Mouse (Mus musculus): Measurements from ENCODE around the gene Vwc2. TPM values are rescaled to one million over a fixed set of nuclear protein-coding genes. Genes with fewer than 3 reads are reported as not detected.

Gene Vwc2
- total RNA-seq (2021): 10 to 100 TPM; 11.8 to 18.0 TPM
- long read RNA-seq, experiment 1, transcript Vwc2-202 (4 exons, 3,371 nt): major isoform, 8 of 17 reads
- long read RNA-seq, experiment 1, partial matches to known transcripts: 6 of 17 reads
- long read RNA-seq, experiment 1, other reads (novel, unspliced or antisense): 2 of 17 reads
- long read RNA-seq, experiment 2, transcript Vwc2-202 (4 exons, 3,371 nt): major isoform, 9 of 21 reads
- long read RNA-seq, experiment 2, partial matches to known transcripts: 10 of 21 reads
- long read RNA-seq, experiment 2, other reads (novel, unspliced or antisense): 2 of 21 reads

- peak; percentile 19 to 39 for DNase-seq (ENCODE audit: low spot score in 2 of 2)
Observed at GRCm38 (mm10) chr11:11113576-11114233, at the start of gene Vwc2. Gene Vwc2, plus strand, starts transcription at chr11:11114223.

DNA sequence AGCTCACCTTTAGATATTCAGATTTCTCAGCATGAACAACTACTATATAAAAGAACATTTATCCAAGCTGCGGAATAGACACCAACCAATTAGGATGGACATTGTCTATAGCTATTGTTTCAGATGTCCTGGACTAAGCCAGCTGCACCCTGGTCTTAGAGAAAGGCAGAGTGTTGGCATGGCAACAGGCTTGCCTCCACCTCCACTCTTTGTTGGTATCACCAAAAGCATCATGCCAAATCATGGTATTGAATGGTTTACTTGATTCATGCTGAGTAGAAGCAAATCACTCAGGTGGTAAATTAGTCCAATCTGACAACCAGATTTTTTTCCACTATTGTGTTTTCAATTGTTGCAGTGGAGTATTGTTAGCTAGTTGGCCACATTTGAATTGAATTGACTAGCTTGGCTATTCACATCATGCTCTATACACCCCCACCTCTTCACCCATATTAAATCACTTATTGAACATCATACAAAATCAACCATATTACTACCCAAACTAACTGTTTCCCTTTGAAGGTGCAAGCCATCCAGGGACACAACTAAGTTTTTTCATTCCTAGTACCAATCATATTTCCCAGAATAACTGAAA lies 25.8 kb upstream of the Vwc2 start:
- DNase-seq (ENCODE audit: low spot score in 2 of 2): no peak

DNA sequence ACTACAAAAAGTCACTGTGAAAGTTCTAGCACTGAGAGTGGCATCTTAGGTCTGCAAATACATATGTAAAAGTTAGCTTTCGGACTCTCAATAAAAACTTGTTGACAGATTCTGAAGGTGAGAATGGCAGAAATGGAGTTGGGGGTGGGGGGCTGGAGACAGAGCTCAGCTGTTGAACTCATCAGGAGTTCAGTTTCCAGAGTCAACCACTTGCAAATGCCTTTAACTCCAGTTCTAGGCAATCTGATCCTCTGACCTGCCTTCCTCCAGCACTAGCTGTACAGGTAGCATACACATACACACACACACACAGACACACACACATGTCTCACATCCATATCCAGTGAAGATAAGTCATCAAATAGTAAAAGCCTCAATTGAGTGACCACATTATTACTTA lies 16.4 kb upstream of the Vwc2 start:
- no peak for DNase-seq (ENCODE audit: low spot score in 2 of 2)

- DNase-seq (ENCODE audit: low spot score in 2 of 2): no peak
Observed at GRCm38 (mm10) chr11:11098282-11098681, 15.7 kb upstream of the Vwc2 start.

GRCm38 (mm10) chr11:11099011-11099410 lies 15.0 kb upstream of the Vwc2 start:
- DNase-seq (ENCODE audit: low spot score in 2 of 2): no peak

- DNase-seq (ENCODE audit: low spot score in 2 of 2): no peak
Observed at GRCm38 (mm10) chr11:11102182-11102581, 11.8 kb upstream of the Vwc2 start.

- DNase-seq (ENCODE audit: low spot score in 2 of 2): no peak
Observed at GRCm38 (mm10) chr11:11102620-11103019, 11.4 kb upstream of the Vwc2 start.

- no peak for DNase-seq (ENCODE audit: low spot score in 2 of 2)
Observed at GRCm38 (mm10) chr11:11108922-11109321, 5.1 kb upstream of the Vwc2 start.

- peak; percentile 13 to 17 for DNase-seq (ENCODE audit: low spot score in 2 of 2)
Observed at GRCm38 (mm10) chr11:11114234-11115030, 409 bp downstream of the Vwc2 start.

GRCm38 (mm10) chr11:11115031-11115647 lies 1.1 kb downstream of the Vwc2 start:
- DNase-seq (ENCODE audit: low spot score in 2 of 2): no peak

- peak; percentile 21 to 30 for DNase-seq (ENCODE audit: low spot score in 2 of 2)
Observed at GRCm38 (mm10) chr11:11115648-11116590, 1.9 kb downstream of the Vwc2 start.

- DNase-seq (ENCODE audit: low spot score in 2 of 2): no peak
Observed at GRCm38 (mm10) chr11:11116736-11117135, 2.7 kb downstream of the Vwc2 start.

DNA sequence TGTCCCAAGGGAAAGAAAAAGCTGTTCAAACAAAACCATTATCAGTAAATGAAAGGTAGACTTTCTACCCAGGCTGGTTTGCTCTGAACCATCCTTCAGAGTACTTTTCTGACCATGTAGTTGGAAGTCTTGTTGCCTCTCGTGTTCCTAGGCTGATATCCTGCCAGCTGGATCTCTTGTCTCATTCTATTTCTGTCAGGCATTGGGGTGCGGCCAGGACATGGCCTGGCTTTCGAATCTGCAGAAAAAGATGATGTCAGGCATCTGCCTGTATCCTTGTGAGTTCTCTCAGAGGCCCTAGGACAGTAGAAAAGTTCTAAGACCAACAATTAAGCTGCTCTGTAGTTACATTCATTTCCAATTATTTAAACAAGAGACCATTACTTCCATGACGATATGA lies 8.8 kb downstream of the Vwc2 start:
- peak in 1 of 2 experiments; percentile 39 for DNase-seq (ENCODE audit: low spot score in 2 of 2)

DNA sequence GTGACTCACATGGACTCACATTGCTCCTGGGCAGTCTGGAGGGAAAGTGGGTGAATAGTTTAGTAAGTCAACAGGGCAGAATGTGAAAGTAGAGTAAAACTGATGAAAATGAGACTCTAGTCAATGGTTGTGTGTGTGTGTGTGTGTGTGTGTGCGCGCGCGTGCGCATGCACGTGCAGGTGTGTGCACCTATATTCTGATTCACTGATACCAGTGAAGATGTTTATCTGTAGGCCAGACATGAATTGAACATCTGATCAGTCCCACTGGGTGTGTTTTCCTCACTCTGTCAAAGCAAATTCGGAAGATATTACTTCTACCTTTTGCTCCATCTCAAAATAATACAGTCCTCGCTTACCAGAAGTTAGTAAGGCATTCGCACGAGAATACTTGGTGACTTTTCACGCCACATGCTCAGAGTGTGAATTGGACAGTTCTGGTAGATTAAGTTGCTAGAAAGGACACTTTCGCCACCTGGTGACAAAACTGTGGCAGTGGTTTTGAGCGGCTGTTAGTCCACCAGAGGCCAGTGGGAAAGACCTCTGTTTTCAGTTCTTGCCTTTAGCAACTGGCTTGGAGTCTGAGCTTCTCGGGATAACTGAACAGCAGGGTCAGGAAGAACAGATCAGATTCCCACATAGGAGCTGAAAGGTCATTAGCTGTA lies 17.5 kb downstream of the Vwc2 start:
- DNase-seq (ENCODE audit: low spot score in 2 of 2): peak; percentile 21 to 23

DNA sequence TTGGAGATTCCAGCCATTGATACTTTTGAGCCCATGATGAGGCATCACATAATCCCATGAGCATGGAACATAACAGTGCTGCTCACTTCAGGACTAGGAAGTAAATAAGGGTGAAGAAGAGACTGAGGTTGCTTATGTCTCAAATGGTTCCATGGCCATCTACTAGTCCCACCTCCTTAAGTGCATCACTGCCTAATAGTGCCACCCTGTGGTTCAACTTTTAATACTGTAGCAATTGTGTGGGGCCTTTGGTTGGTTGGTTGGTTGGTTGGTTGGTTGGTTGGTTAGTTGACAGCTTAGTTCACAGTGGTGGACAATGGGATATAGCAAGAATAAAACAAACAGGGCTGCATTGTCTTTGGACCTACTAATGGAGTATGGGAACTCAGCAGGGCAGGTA lies 26.6 kb downstream of the Vwc2 start:
- DNase-seq (ENCODE audit: low spot score in 2 of 2): no peak

DNA sequence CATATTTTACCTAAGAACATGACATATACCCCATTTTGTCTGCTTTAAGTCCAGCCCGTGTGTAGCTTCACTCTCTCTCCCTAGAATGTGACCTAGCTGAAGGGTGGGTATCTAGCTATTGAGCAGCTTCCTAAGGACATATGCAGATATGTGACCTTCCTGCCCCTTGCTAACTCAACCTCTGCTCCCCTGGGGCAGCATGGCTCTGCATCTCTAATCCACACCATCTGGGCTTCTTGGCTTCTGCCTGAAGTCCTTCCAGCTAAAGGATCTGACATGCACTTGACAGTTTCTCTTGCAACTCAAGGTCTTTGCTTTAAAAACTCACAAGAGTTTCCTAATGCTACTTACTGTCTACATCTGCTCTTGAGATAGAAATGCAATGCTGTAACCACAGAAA lies 38.7 kb downstream of the Vwc2 start:
- DNase-seq (ENCODE audit: low spot score in 2 of 2): no peak

- DNase-seq (ENCODE audit: low spot score in 2 of 2): no peak
Observed at GRCm38 (mm10) chr11:11171396-11171795, 57.4 kb downstream of the Vwc2 start.

DNA sequence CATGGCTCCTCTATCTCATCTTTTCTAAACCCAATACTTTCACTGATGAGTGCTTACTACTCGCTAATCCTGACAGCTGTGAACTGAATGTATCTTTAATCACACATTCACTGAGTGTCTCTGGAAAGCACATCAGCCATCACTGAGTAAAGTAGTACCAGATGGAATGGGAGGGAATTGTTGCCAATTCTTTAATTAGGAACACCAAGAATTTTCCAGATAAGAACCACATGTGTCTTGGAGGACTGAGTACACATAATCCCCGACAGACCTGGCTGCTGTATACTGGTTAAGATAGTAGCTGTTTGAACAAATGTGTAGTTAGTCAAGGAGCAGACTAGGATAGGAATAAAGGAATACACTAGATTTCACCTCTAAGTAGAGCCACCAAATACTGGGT lies 61.2 kb downstream of the Vwc2 start:
- no peak for DNase-seq (ENCODE audit: low spot score in 2 of 2)

DNA sequence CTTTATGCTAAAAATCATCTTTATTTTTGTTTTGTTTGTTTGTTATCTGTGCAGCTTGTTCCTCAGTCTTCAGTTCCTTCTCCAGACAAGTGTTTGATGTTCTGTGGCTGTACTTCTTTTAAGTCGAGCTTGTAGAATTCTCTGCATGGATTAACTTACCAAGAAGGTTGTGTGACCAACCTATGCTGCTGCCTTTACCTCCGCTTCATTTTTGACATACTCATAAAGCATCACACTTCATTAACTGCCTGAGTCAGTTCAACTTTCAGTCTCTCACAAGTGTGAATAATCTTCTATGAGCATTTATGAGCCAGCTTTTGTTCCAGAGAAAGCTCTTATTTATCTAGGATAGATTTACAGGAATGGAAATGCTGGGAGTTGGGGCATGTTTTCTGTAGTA lies 68.7 kb downstream of the Vwc2 start:
- DNase-seq (ENCODE audit: low spot score in 2 of 2): no peak

DNA sequence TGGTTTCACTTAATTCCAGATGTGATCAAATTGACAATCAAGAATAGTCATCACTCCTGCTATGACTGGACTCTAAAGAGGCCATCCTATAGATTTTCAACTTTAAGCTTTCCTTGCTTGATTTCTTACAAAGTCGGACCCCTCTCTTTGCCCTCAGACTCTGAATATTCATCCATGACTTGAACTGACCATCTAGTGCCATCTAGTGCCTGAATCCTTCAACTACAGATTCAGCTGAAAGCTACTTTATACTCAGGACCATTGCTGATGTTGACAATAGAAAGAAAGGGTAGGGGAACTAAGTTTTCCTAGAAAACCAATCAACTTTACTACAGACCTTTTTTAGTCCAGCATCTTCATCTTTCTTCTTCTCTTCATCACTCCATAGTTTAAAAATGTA lies 109.1 kb downstream of the Vwc2 start:
- DNase-seq (ENCODE audit: low spot score in 2 of 2): no peak
